Mouse (Mus musculus): ENCODE results near the gene Ltbp3. TPM values are rescaled to one million over a fixed set of nuclear protein-coding genes. Genes with fewer than 3 reads are reported as not detected.
A peak's percentile ranks its signal among the peaks of the same experiment; 100 is the strongest.

The Ltbp3 gene
- total RNA-seq, 2 experiments from 2014 or later, result 27.0 to 31.6 TPM

- intact Hi-C loops (cut with DNase I), result loop anchor here (1.0 to 10.0 kb wide), 4 partner anchors 64 to 238 kb away; no protein-coding TSS in a partner anchor
- peak; percentile 87 to 88 for DNase-seq (ENCODE audit: low spot score in 2 of 2)
Observed at GRCm38 (mm10) chr19:5786441-5787114, 45.9 kb downstream of the Ltbp3 start.

GRCm38 (mm10) chr19:5787128-5787635 is 46.5 kb downstream of the Ltbp3 start:
- peak; percentile 80 to 93 for DNase-seq (ENCODE audit: low spot score in 2 of 2)
- intact Hi-C loops (cut with DNase I), result loop anchor here (1.0 to 10.0 kb wide), 4 partner anchors 63 to 238 kb away; no protein-coding TSS in a partner anchor

- no peak for DNase-seq (ENCODE audit: low spot score in 2 of 2)
- intact Hi-C loops (cut with DNase I), result loop anchor here (1.0 to 10.0 kb wide), 4 partner anchors 62 to 237 kb away; no protein-coding TSS in a partner anchor
Observed at GRCm38 (mm10) chr19:5787920-5788319, 47.2 kb downstream of the Ltbp3 start.

GRCm38 (mm10) chr19:5788620-5789019 is 47.9 kb downstream of the Ltbp3 start:
- intact Hi-C loops (cut with DNase I), result loop anchor here (5.0 to 10.0 kb wide), 2 partner anchors 169 to 236 kb away; no protein-coding TSS in a partner anchor
- DNase-seq (ENCODE audit: low spot score in 2 of 2), result no peak

GRCm38 (mm10) chr19:5789066-5789465 is 48.4 kb downstream of the Ltbp3 start:
- intact Hi-C loops (cut with DNase I), result loop anchor here (5.0 to 10.0 kb wide), 2 partner anchors 168 to 236 kb away; no protein-coding TSS in a partner anchor
- no peak for DNase-seq (ENCODE audit: low spot score in 2 of 2)

GRCm38 (mm10) chr19:5791329-5791728 is 50.6 kb downstream of the Ltbp3 start:
- DNase-seq (ENCODE audit: low spot score in 2 of 2), result no peak
- intact Hi-C loops (cut with DNase I), result no loop called here

- intact Hi-C loops (cut with DNase I), result loop anchor here (1.0 kb wide), 1 partner anchor 57 kb away; no protein-coding TSS in a partner anchor
- DNase-seq (ENCODE audit: low spot score in 2 of 2), result peak; percentile 69 to 72
Observed at GRCm38 (mm10) chr19:5793116-5793515, 52.4 kb downstream of the Ltbp3 start.

- intact Hi-C loops (cut with DNase I), result loop anchor here (1.0 kb wide), 1 partner anchor 56 kb away; no protein-coding TSS in a partner anchor
- peak in 1 of 2 experiments; percentile 72 for DNase-seq (ENCODE audit: low spot score in 2 of 2)
Observed at GRCm38 (mm10) chr19:5793917-5794770, 53.4 kb downstream of the Ltbp3 start.

- intact Hi-C loops (cut with DNase I), result no loop called here
- DNase-seq (ENCODE audit: low spot score in 2 of 2), result peak in 1 of 2 experiments; percentile 46
Observed at GRCm38 (mm10) chr19:5794771-5795576, 54.3 kb downstream of the Ltbp3 start.

- intact Hi-C loops (cut with DNase I), result no loop called here
- DNase-seq (ENCODE audit: low spot score in 2 of 2), result no peak
Observed at GRCm38 (mm10) chr19:5795668-5796572, 55.2 kb downstream of the Ltbp3 start.

GRCm38 (mm10) chr19:5796573-5797111 is 55.9 kb downstream of the Ltbp3 start:
- no peak for DNase-seq (ENCODE audit: low spot score in 2 of 2)
- intact Hi-C loops (cut with DNase I), result no loop called here

GRCm38 (mm10) chr19:5797381-5798111 is 56.8 kb downstream of the Ltbp3 start:
- intact Hi-C loops (cut with DNase I), result no loop called here
- no peak for DNase-seq (ENCODE audit: low spot score in 2 of 2)

- intact Hi-C loops (cut with DNase I), result no loop called here
Observed at GRCm38 (mm10) chr19:5798700-5799479, 58.2 kb downstream of the Ltbp3 start.

GRCm38 (mm10) chr19:5799566-5800349 is 59.1 kb downstream of the Ltbp3 start:
- DNase-seq (ENCODE audit: low spot score in 2 of 2), result no peak
- intact Hi-C loops (cut with DNase I), result no loop called here

More at GRCm38 (mm10) chr19:5798700-5799479, 58.2 kb downstream of the Ltbp3 start:
- DNase-seq (ENCODE audit: low spot score in 2 of 2), result no peak

GRCm38 (mm10) chr19:5800350-5800631 is 59.6 kb downstream of the Ltbp3 start:
- no peak for DNase-seq (ENCODE audit: low spot score in 2 of 2)
- intact Hi-C loops (cut with DNase I), result no loop called here
